Mouse (Mus musculus) testis, adult 2 months (tissue): ENCODE measurements around the gene Dnajb13. TPM values are rescaled to one million over a fixed set of nuclear protein-coding genes. Genes with fewer than 3 reads are reported as not detected.
A peak's percentile ranks its signal among the peaks of the same experiment; 100 is the strongest.

ENCODE experiments used
- H3K27ac ChIP-seq: fragments of 200-500 bp; 2 replicates; pipeline ENCODE4 v1.5.1; 2012; ENCODE audit warnings: low read depth, low read length; ENCODE audit not compliant: control insufficient read depth, insufficient read depth
- H3K27me3 ChIP-seq: fragments of 200-500 bp; 2 replicates; pipeline ENCODE4 v1.6.1; 2012; ENCODE audit warnings: mild to moderate bottlenecking, low read length, moderate library complexity; ENCODE audit not compliant: control insufficient read depth, insufficient read depth
- H3K36me3 ChIP-seq: fragments of 200-500 bp; 2 replicates; pipeline ENCODE4 v1.6.1; 2012; ENCODE audit warnings: mild to moderate bottlenecking, low read length; ENCODE audit not compliant: control insufficient read depth, insufficient read depth
- H3K4me1 ChIP-seq: fragments of 200-500 bp; 2 replicates; pipeline ENCODE4 v1.6.1; 2012; ENCODE audit warnings: low read length; ENCODE audit not compliant: control insufficient read depth, insufficient read depth
- H3K4me3 ChIP-seq: fragments of 200-500 bp; 2 replicates; pipeline ENCODE4 v1.5.1; 2012; ENCODE audit warnings: low read depth, mild to moderate bottlenecking, low read length, moderate library complexity, mixed read lengths; ENCODE audit not compliant: control insufficient read depth
- CTCF ChIP-seq: fragments of 200-500 bp; IDR thresholded peaks from 2 replicates; pipeline ENCODE4 v1.5.1; 2012; ENCODE audit warnings: low read depth, mild to moderate bottlenecking, inconsistent platforms, low read length, moderate library complexity; ENCODE audit not compliant: control insufficient read depth, insufficient read depth, insufficient replicate concordance
- POLR2A ChIP-seq: fragments of 200-500 bp; IDR thresholded peaks from 2 replicates; pipeline ENCODE4 v1.6.1; 2012; ENCODE audit warnings: low read depth, mild to moderate bottlenecking, inconsistent platforms, low read length, moderate library complexity; ENCODE audit not compliant: control insufficient read depth
- polyA plus RNA-seq: library from polyadenylated mRNA; depleted of rRNA; stranded (reverse); fragments of >200 nt; gene quantifications from 2 replicates; pipeline ENCODE4 v1.2.3, GENCODE M21; 2012

Gene Dnajb13
- polyA plus RNA-seq, 1 experiment: 538 TPM

DNA sequence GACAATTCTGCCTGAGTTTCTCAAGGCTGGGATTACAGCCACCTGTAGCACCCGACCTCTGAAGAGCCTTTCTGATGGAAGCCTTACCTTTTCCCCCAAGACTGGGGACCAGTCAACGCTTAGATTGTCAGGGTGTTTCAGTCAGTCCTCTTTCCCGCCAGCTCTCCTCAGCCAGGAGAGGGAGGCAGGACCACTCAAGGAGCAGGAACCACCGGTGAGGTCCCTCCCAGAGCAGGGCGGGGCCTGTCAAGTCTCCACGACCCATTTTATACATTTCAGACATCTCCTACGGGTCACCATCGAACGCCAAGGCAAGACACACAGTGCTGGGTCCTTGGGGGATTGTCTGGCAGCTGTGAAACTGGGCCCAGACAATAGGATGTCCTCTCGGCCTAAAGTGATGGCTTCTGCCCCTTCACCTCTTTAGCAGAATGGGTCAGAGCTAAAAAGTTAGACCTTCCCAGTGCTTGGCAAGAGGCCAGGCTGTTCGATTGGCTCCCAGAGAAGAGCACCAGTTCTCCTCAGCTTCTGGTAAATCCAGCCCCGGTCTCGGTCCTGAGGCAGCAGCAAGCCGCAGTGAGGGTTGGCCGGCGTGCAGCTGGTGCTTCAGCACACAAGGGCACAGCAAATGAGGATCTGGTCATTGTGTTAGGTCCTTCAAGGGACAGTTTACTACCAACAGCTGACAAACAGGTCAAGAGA lies 14.3 kb downstream of the Dnajb13 start:
- Histone ChIP-seq H3K27me3 (no peaks in the 10 kb centered on the region), H3K4me1 (peaks cover 5% of the 10 kb centered on the region), H3K27ac (no peak overlapping the region; the same call in 1 of the 2 replicates), H3K36me3 (no peaks in the 10 kb centered on the region), H3K4me3 (no peak overlapping the region)
- TF ChIP-seq CTCF (no peak), POLR2A (no peak; the same call in 1 of the 2 replicates)

DNA sequence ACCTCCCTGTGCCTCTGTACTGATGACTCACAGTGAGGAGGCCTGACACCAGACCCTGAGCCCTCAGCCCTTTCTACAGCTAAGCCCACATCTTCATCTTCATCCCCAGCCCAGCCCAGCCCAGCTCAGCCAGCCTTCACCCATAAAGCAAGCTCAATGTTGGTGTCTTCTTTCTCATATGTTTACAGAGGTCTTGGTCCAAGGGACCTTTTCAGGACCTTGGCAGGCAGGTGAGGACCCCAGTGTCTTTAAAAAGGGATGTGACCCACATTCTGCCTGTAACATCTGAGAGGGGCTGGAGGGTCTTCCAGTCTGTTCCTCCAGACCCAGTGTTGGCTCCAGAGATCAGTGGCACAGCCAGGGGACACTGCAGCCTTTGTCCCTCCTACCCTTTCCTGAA lies 15.3 kb downstream of the Dnajb13 start:
- Histone ChIP-seq H3K4me1 (peaks cover 5% of the 10 kb centered on the region), H3K4me3 (no peak overlapping the region), H3K27me3 (no peaks in the 10 kb centered on the region), H3K27ac (no peak overlapping the region), H3K36me3 (no peaks in the 10 kb centered on the region)
- TF ChIP-seq CTCF (no peak), POLR2A (no peak)

DNA sequence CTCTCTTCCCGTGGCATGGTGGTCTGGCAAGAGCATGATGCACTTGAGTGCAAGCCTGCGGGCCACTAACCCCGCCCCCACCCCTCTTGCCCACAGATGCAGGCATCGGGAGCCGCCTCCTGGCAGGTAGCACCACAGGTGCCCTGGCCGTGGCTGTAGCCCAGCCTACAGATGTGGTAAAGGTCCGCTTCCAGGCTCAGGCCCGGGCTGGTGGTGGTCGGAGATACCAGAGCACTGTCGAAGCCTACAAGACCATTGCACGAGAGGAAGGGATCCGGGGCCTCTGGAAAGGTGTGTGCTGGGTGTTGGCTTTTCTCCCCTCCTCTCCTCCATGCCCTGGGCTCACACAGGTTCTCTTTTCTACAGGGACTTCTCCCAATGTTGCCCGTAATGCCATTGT lies 16.8 kb downstream of the Dnajb13 start:
- no peaks in the 10 kb centered on the region for H3K36me3 ChIP-seq
- H3K27ac ChIP-seq: no peak overlapping the region
- H3K4me3 ChIP-seq: no peak overlapping the region
- TF ChIP-seq CTCF: no peak
- TF ChIP-seq POLR2A: no peak
- H3K4me1 ChIP-seq: peaks cover 9% of the 10 kb centered on the region
- no peaks in the 10 kb centered on the region for H3K27me3 ChIP-seq

DNA sequence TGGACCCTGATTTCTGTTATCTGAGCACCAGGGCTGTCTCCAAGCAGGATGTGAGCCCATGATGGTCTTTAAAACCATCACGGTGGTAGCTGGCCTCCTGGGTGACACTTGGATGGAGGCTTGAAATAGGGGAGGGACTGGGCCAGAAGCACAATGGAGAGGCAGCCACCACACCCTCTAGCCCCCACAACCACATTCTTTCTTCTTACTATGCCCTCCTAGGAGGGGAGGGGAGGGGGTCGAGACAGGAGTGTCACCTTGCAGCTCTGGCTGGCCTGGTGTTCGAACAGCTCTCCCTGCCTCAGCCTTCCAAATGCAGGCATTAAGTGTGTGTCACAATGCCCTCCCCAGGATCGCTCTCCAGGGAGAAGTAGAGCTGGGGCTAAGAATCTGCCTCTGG lies 17.4 kb downstream of the Dnajb13 start:
- no peak overlapping the region for H3K27ac ChIP-seq
- no peak overlapping the region for H3K4me3 ChIP-seq
- no peaks in the 10 kb centered on the region for H3K36me3 ChIP-seq

DNA sequence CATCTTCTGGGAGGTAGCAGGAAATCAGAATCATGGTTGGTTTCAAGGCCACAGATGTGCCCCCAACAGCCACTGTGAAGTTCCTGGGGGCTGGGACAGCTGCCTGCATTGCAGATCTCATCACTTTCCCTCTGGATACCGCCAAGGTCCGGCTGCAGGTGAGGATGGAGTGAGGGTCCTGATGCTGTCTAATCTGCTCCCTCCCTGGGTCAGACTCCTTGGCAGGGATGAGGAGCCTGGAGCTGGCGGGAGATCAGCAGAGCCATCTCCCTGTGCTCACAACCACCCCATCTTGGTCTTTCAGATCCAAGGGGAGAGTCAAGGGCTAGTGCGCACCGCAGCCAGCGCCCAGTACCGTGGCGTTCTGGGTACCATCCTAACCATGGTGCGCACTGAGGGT lies 18.0 kb downstream of the Dnajb13 start:
- H3K4me3 ChIP-seq: no peak overlapping the region
- peaks cover 17% of the 10 kb centered on the region for H3K4me1 ChIP-seq
- TF ChIP-seq POLR2A: peak; percentile 32; the same call in 1 of the 2 replicates
- no peak for TF ChIP-seq CTCF
- H3K27me3 ChIP-seq: no peaks in the 10 kb centered on the region; the same call in 1 of the 2 replicates
- H3K27ac ChIP-seq: no peak overlapping the region
- no peaks in the 10 kb centered on the region for H3K36me3 ChIP-seq

More for the DNA sequence above, 17.4 kb downstream of the Dnajb13 start:
- peaks cover 14% of the 10 kb centered on the region for H3K4me1 ChIP-seq
- TF ChIP-seq CTCF (no peak), POLR2A (no peak)
- no peaks in the 10 kb centered on the region; the same call in 1 of the 2 replicates for H3K27me3 ChIP-seq

DNA sequence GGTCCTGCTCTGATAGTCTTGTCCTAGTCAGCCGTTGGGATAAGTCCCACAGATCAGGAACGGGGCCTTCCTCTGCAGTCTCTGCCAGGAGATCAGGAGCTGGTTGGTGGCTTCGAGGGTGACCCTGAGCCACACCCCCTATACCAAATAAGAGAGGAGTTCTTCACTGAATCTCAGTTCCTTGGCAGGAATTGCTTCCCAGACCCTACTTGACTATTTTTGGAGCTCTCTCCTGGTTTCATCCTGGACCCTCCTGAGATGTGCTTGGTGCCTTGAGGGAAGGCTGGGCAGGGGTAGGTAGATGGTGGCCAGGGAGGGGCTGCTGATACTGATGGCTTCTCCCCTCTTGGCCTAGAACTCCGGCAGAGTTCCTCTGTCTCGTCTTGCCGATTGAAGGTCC lies 18.4 kb downstream of the Dnajb13 start:
- no peak for TF ChIP-seq CTCF
- no peak for TF ChIP-seq POLR2A
- Histone ChIP-seq H3K27me3 (no peaks in the 10 kb centered on the region; the same call in 1 of the 2 replicates), H3K4me3 (no peak overlapping the region), H3K27ac (peak overlapping the region; percentile 82), H3K36me3 (no peaks in the 10 kb centered on the region), H3K4me1 (peaks cover 17% of the 10 kb centered on the region)

DNA sequence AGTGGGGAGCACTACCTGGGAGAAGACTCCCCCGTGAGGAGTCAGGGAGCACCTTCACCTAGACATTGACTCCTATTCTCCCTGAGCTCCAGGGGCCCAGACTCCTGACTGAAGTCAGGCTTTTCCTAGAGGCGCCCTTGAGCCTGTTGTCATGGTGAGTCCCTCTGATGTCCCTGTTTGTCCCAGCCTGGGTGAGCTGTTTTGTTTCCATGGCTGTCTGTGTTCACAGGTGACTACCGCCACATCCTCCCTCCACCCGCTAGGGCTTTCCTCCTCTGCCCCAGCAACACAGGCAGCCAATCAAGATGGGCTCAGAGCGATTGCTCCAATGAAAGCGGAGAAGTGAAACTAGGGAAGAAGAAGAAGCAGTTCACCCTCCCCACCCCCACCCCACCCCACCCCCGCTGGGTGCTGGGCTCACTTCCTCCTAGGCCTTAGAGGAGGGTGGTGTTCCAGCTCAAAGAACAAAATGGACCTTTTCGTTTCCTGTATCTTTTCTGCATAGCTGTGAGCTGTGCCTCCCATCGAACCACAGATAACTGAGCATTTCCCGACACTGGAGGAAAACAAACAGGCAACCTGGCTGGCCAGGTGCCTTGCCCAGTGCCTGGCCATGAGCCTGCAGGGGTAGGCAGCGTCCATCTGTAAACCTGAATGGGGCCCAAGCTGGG lies 19.0 kb downstream of the Dnajb13 start:
- Histone ChIP-seq H3K27ac (peak overlapping the region; percentile 82), H3K36me3 (no peaks in the 10 kb centered on the region), H3K4me3 (peak overlapping the region; percentile 1; the same call in 1 of the 2 replicates), H3K4me1 (peaks cover 17% of the 10 kb centered on the region), H3K27me3 (no peaks in the 10 kb centered on the region; the same call in 1 of the 2 replicates)
- TF ChIP-seq POLR2A: peak; percentile 11; the same call in 1 of the 2 replicates
- TF ChIP-seq CTCF: no peak

DNA sequence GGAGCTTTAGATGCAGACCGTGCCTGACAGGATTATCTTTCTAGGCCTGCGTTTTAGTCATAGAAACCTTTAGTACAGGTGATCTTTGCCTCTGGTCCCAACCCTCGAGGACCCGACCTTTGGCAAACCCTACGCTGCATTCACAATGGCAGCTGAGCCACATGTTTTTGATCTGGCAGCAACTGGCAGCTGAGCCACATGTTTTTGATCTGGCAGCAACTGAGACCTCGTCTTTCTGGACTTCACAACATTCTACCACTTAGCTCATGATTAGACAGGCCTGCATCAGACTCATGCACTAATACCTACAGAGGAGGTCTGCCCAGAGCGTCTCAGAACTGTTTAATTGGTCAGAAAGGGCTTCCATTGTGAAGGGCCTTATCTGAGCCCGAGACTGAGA lies 19.7 kb downstream of the Dnajb13 start:
- Histone ChIP-seq H3K36me3 (no peaks in the 10 kb centered on the region), H3K4me3 (peak overlapping the region; percentile 1), H3K27me3 (no peaks in the 10 kb centered on the region; the same call in 1 of the 2 replicates), H3K27ac (peak overlapping the region; percentile 22), H3K4me1 (peaks cover 14% of the 10 kb centered on the region)
- TF ChIP-seq CTCF (no peak), POLR2A (no peak)
